Mouse (Mus musculus) liver, embryonic 14.5 days (tissue): ENCODE measurements around the gene Cstl1. TPM values are rescaled to one million over a fixed set of nuclear protein-coding genes. Genes with fewer than 3 reads are reported as not detected.

Source experiments
- ATAC-seq: fragments of 200-750 bp; cut with Nextera tagmentation; 2 replicates; pipeline ENCODE4 v1.8.0; 2017; ENCODE audit warnings: moderate number of reproducible peaks, mild to moderate bottlenecking, moderate library complexity; ENCODE audit not compliant: insufficient read depth
- DNase-seq, 3 experiments: peaks; one replicate each; pipeline ENCODE4 v3.0.0-alpha.2; 2012 to 2013; ENCODE audit warnings: low read depth in 3 of 3, low spot score in 3 of 3
- H3K27ac ChIP-seq: fragments of 300-500 bp; sonication (generic); 2 replicates; pipeline ENCODE4 v1.5.1; 2014; ENCODE audit warnings: moderate library complexity, mild to moderate bottlenecking, control low read depth, inconsistent platforms
- H3K27me3 ChIP-seq: fragments of 300-500 bp; sonication (generic); 2 replicates; pipeline ENCODE4 v1.6.1; 2014; ENCODE audit warnings: mild to moderate bottlenecking, low read length, moderate library complexity; ENCODE audit not compliant: control insufficient read depth, insufficient read depth
- H3K36me3 ChIP-seq: fragments of 300-500 bp; sonication (generic); replicated peaks from 2 replicates; pipeline ENCODE4 v1.6.1; 2014; ENCODE audit warnings: low read depth; ENCODE audit not compliant: control insufficient read depth, insufficient read depth
- H3K4me1 ChIP-seq, 2 experiments: fragments of 200-500 bp in 1 of 2; fragments of 300-500 bp in 1 of 2; sonication (generic) in 1 of 2; replicated peaks; 2 replicates each; pipeline ENCODE4 v1.6.1; 2012 to 2014; ENCODE audit warnings: antibody characterized with exemption in 1 of 2, inconsistent platforms in 1 of 2, low read length in 1 of 2; ENCODE audit not compliant: control insufficient read depth in 2 of 2, insufficient read depth in 2 of 2
- H3K4me2 ChIP-seq: fragments of 300-500 bp; sonication (generic); 2 replicates; pipeline ENCODE4 v1.6.1; 2014; ENCODE audit warnings: low read depth, mild to moderate bottlenecking, control low read depth, moderate library complexity
- H3K4me3 ChIP-seq, 2 experiments: fragments of 200-500 bp in 1 of 2; fragments of 300-500 bp in 1 of 2; sonication (generic) in 1 of 2; 2 replicates each; pipeline ENCODE4 v1.5.1; 2012 to 2014; ENCODE audit warnings: low read depth in 2 of 2, low read length in 2 of 2, mild to moderate bottlenecking in 2 of 2, control low read depth in 1 of 2, inconsistent platforms in 1 of 2, moderate library complexity in 1 of 2; ENCODE audit not compliant: insufficient read depth in 1 of 2
- H3K9ac ChIP-seq: fragments of 300-500 bp; sonication (generic); replicated peaks from 2 replicates; pipeline ENCODE4 v1.6.1; 2014; ENCODE audit warnings: mild to moderate bottlenecking, control low read depth, moderate library complexity
- H3K9me3 ChIP-seq: fragments of 300-500 bp; sonication (generic); 2 replicates; pipeline ENCODE4 v1.6.1; 2016; ENCODE audit warnings: low read length, mixed read lengths; ENCODE audit not compliant: control insufficient read depth
- CTCF ChIP-seq: IDR thresholded peaks from 2 replicates; pipeline ENCODE4 v1.5.1; 2016; ENCODE audit warnings: antibody characterized with exemption, low read depth, control low read depth
- EP300 ChIP-seq: IDR thresholded peaks from 2 replicates; pipeline ENCODE4 v1.6.1; 2016; ENCODE audit warnings: antibody characterized with exemption, low read depth
- WGBS: fragments of 180-500 bp; shearing (Covaris S2); extraction: QIAGEN DNeasy Blood & Tissue Kit; methylation state at CpG from one replicate; pipeline ENCODE4 v1.1.7; 2014; ENCODE audit not compliant: insufficient replicate concordance; 5-methylcytosine and 5-hydroxymethylcytosine counted together
- polyA plus RNA-seq, 2 experiments: library from polyadenylated mRNA; depleted of rRNA in 1 of 2; stranded (reverse) in 1 of 2; unstranded in 1 of 2; fragments of >200 nt; fragmentation: Nextera tagmentation in 1 of 2; extraction: Ambion mirVana in 1 of 2; gene quantifications; 2 replicates each; pipeline versions ENCODE4 v1.2.1 to v1.2.3; 2012 to 2014

Gene Cstl1
- polyA plus RNA-seq, 2 experiments, result not detected

DNA sequence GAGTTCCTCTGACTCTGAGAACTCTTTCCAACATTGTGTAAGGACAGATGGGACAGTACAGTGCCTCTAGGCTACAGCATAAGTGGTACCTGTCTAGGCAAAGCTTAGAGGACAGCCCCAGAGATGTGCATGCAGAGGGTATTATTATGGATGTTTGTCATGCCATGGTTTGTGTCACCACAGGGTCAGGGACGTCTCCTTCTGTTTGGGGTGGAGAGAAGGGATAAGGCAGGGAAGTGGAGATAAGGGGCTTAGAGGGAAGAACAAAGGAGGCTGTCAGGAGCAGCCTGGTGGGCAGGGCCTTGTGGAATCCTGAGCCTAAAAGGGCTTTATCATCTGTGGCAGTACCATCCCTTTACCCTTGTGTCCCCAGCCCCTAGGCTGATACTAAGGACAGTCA lies 31.6 kb downstream of the Cstl1 start, which contains the start of gene 8030411F24Rik:
8030411F24Rik (plus strand) TSS at position 301 of the 400 bp plus-strand sequence.
- H3K4me3 ChIP-seq, result no peak within 1 kb of the TSS
- no peaks in the 10 kb centered on the region for H3K4me1 ChIP-seq
- H3K36me3 ChIP-seq, result no peaks in the 10 kb centered on the region
- H3K9ac ChIP-seq, result no peak within 1 kb of the TSS
- WGBS, result 0% methylated on average over 1 of the region's 1 CpGs
- ATAC-seq, result no peak
- DNase-seq, result no peak
- H3K27ac ChIP-seq, result no peak within 1 kb of the TSS
- no peaks in the 10 kb centered on the region for H3K9me3 ChIP-seq
- H3K4me2 ChIP-seq, result no peak within 1 kb of the TSS
- no peak for TF ChIP-seq CTCF
- no peak for TF ChIP-seq EP300
- H3K27me3 ChIP-seq, result no peaks in the 10 kb centered on the region

GRCm38 (mm10) chr2:148789142-148789541 lies 39.0 kb downstream of the Cstl1 start, which contains the start of gene Cst12:
Gene Cst12, plus strand, starts transcription at chr2:148789361.
- Histone ChIP-seq H3K4me2 (no peak within 1 kb of the TSS), H3K9ac (no peak within 1 kb of the TSS), H3K36me3 (no peaks in the 10 kb centered on the region), H3K27me3 (no peaks in the 10 kb centered on the region), H3K9me3 (no peaks in the 10 kb centered on the region), H3K27ac (no peak within 1 kb of the TSS), H3K4me1 (no peaks in the 10 kb centered on the region), H3K4me3 (no peak within 1 kb of the TSS)
- ATAC-seq (no peak), DNase-seq (no peak)
- WGBS, result 74% methylated on average over 6 of the region's 6 CpGs
- TF ChIP-seq CTCF (no peak), EP300 (no peak)

- no peaks in the 10 kb centered on the region for H3K36me3 ChIP-seq
- no peaks in the 10 kb centered on the region for H3K4me1 ChIP-seq
- TF ChIP-seq CTCF (no peak), EP300 (no peak)
- H3K27ac ChIP-seq, result no peak within 1 kb of the TSS
- no peak for ATAC-seq
- no peak within 1 kb of the TSS for H3K9ac ChIP-seq
- 46% methylated on average over 1 of the region's 1 CpGs for WGBS
- H3K4me2 ChIP-seq, result no peak within 1 kb of the TSS
- H3K27me3 ChIP-seq, result no peaks in the 10 kb centered on the region
- no peaks in the 10 kb centered on the region for H3K9me3 ChIP-seq
- H3K4me3 ChIP-seq, result no peak within 1 kb of the TSS
- no peak for DNase-seq
Measured at GRCm38 (mm10) chr2:148798485-148798884, 48.3 kb downstream of the Cstl1 start, which contains the start of gene Cst8. Gene Cst8, plus strand, starts transcription at chr2:148798785.

- Histone ChIP-seq H3K36me3 (no peaks in the 10 kb centered on the region), H3K27me3 (no peaks in the 10 kb centered on the region), H3K27ac (no peak overlapping the region), H3K4me1 (no peaks in the 10 kb centered on the region), H3K4me2 (no peak overlapping the region), H3K4me3 (no peak overlapping the region), H3K9ac (no peak overlapping the region), H3K9me3 (no peaks in the 10 kb centered on the region)
- TF ChIP-seq EP300 (no peak), CTCF (no peak)
- WGBS, result 14% methylated on average over 3 of the region's 3 CpGs
- peak; percentile 37; the same call in 1 of the 2 replicates for ATAC-seq
- no peak for DNase-seq
Measured at GRCm38 (mm10) chr2:148801491-148801921, 51.3 kb downstream of the Cstl1 start.

Other genes starting within 250 kb of the Cstl1 start
- 34.8 and 43.9 TPM in 2 replicates for gene Nxt1, start 77.8 kb upstream of the Cstl1 start, polyA plus RNA-seq (2012; rRNA removed)
- gene Nxt1, start 77.8 kb upstream of the Cstl1 start, polyA plus RNA-seq (2014; fragmentation: Nextera tagmentation; extraction: Ambion mirVana), result 61.9 and 63.6 TPM in 2 replicates
- gene Gzf1, start 69.3 kb upstream of the Cstl1 start, polyA plus RNA-seq (2012; rRNA removed), result 3.9 and 5.1 TPM in 2 replicates
- gene Gzf1, start 69.3 kb upstream of the Cstl1 start, polyA plus RNA-seq (2014; fragmentation: Nextera tagmentation; extraction: Ambion mirVana), result 7.4 and 7.9 TPM in 2 replicates
- gene Napb, start 17.9 kb upstream of the Cstl1 start, polyA plus RNA-seq (2012; rRNA removed), result 0.30 and 0.36 TPM in 2 replicates
- 0.09 and 0.14 TPM in 2 replicates for gene Napb, start 17.9 kb upstream of the Cstl1 start, polyA plus RNA-seq (2014; fragmentation: Nextera tagmentation; extraction: Ambion mirVana)
- gene Cst11, start 21.1 kb downstream of the Cstl1 start, polyA plus RNA-seq (2012; rRNA removed), result not detected in 2 replicates
- gene Cst11, start 21.1 kb downstream of the Cstl1 start, polyA plus RNA-seq (2014; fragmentation: Nextera tagmentation; extraction: Ambion mirVana), result not detected in 2 replicates
- gene 8030411F24Rik, start 31.7 kb downstream of the Cstl1 start, polyA plus RNA-seq (2012; rRNA removed), result not detected in 2 replicates
- not detected in 2 replicates for gene 8030411F24Rik, start 31.7 kb downstream of the Cstl1 start, polyA plus RNA-seq (2014; fragmentation: Nextera tagmentation; extraction: Ambion mirVana)
- not detected in 2 replicates for gene Cst12, start 39.0 kb downstream of the Cstl1 start, polyA plus RNA-seq (2012; rRNA removed)
- not detected in 2 replicates for gene Cst12, start 39.0 kb downstream of the Cstl1 start, polyA plus RNA-seq (2014; fragmentation: Nextera tagmentation; extraction: Ambion mirVana)
- 0.10 TPM in 1 of 2 replicates, not detected in the other for gene Cst8, start 48.4 kb downstream of the Cstl1 start, polyA plus RNA-seq (2012; rRNA removed)
- 0.27 TPM in 1 of 2 replicates, not detected in the other for gene Cst8, start 48.4 kb downstream of the Cstl1 start, polyA plus RNA-seq (2014; fragmentation: Nextera tagmentation; extraction: Ambion mirVana)
- not detected in 2 replicates for gene Cst13, start 69.7 kb downstream of the Cstl1 start, polyA plus RNA-seq (2012; rRNA removed)
- gene Cst13, start 69.7 kb downstream of the Cstl1 start, polyA plus RNA-seq (2014; fragmentation: Nextera tagmentation; extraction: Ambion mirVana), result not detected in 2 replicates
- 0.09 and 0.11 TPM in 2 replicates for gene Cst9, start 84.8 kb downstream of the Cstl1 start, polyA plus RNA-seq (2012; rRNA removed)
- gene Cst9, start 84.8 kb downstream of the Cstl1 start, polyA plus RNA-seq (2014; fragmentation: Nextera tagmentation; extraction: Ambion mirVana), result 0.39 TPM in 1 of 2 replicates, not detected in the other
- gene 9230104L09Rik, start 114.7 kb downstream of the Cstl1 start, polyA plus RNA-seq (2012; rRNA removed), result not detected in 2 replicates
- not detected in 2 replicates for gene 9230104L09Rik, start 114.7 kb downstream of the Cstl1 start, polyA plus RNA-seq (2014; fragmentation: Nextera tagmentation; extraction: Ambion mirVana)
- 93.7 and 106 TPM in 2 replicates for gene Cst3, start 125.3 kb downstream of the Cstl1 start, polyA plus RNA-seq (2012; rRNA removed)
- gene Cst3, start 125.3 kb downstream of the Cstl1 start, polyA plus RNA-seq (2014; fragmentation: Nextera tagmentation; extraction: Ambion mirVana), result 157 and 165 TPM in 2 replicates